Mouse (Mus musculus) T-cell, adult 2 months (primary cell): ENCODE data around the gene Kif3a.

ENCODE experiments used
- DNase-seq: peaks from one replicate; pipeline ENCODE4 v3.0.0; 2022; ENCODE audit warnings: low spot score

Gene Kif3a

DNA sequence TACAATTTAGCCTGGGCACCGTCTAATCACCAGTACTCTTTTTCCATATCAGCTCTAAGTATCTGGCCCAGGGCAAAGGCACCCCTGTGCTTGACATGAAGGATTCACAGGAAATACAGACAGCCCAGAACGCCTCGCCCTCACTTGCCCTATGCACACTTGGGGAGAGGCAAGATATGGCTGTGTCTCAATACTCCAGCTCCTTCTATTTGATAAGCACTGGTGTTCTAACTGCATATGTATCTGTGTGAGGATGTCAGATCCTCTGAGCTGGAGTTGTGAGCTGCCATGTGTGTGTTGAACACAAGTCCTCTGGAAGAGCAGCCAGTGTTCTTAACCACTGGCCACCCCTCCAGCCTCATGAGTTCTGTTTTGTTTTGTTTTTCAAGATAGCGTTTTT is 84.3 kb downstream of the Kif3a start:
- no peak for DNase-seq
